Mouse (Mus musculus): ENCODE measurements around the gene Calcoco2. TPM values are rescaled to one million over a fixed set of nuclear protein-coding genes. Genes with fewer than 3 reads are reported as not detected.

The Calcoco2 gene
- polyA plus RNA-seq (2015; fragmentation: Nextera tagmentation; extraction: Ambion mirVana), result not detected in 2 replicates

DNA sequence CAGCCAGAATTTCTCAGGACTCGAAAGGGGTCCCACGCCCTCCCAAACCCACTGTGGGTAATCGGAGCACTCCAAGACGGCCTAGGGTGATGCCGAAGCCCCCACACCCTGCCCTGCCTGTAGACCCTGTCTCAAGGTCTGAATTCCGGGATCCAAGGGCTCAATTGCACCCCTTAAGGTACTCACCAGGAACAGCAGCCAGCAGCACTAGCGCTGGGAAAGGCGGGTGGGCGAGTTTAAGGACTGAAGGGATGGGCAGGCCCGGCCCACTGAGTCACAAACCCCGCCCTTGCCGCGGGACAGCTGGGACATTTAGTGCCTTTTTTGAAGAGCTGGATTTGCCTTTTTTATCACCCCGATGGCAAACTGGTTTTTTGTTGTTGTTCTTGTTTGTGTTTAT lies at the start of gene Calcoco2:
TSS of gene Calcoco2 (minus strand) at position 214 of the 400 bp plus-strand sequence.
- Histone ChIP-seq H3K9ac (ENCODE audit: low read depth, low read length) (no peak within 1 kb of the TSS), H3K9me3 (ENCODE audit: control insufficient read depth, low read length) (no peaks in the 10 kb centered on the region), H3K36me3 (ENCODE audit: control insufficient read depth, insufficient read depth, low read length) (no peaks in the 10 kb centered on the region), H3K4me1 (ENCODE audit: control insufficient read depth, insufficient read depth, low read depth, low read length) (no peaks in the 10 kb centered on the region), H3K27me3 (replicated peaks; ENCODE audit: control insufficient read depth, insufficient read depth, low read length) (no peaks in the 10 kb centered on the region), H3K4me3 (ENCODE audit: low read length) (no peak within 1 kb of the TSS), H3K4me2 (ENCODE audit: low read length) (no peak within 1 kb of the TSS), H3K27ac (ENCODE audit: low read depth, low read length) (no peak within 1 kb of the TSS)
- ATAC-seq, result no peak
- WGBS, result 44% methylated on average over 14 of the region's 14 CpGs

DNA sequence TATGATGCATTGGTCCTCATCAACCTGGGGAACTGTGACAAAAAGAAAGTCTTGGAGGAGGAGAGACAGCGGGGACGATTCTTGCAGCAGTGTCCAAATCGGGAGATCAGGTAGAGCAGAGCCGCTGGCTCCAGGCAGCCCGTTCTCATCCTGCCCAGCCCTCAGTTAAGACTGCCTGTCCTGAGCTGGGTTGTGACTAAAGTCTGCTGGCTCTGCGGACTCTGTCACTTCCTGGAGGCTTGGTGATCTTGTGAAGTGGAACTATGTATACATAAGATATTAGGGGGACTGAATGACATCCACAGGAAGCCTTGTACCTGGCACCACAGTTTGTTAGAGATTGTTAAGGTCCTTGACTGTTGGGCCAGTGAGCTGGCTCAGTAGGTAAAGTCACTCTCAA lies 35.7 kb upstream of the Calcoco2 start:
- Histone ChIP-seq H3K9me3 (ENCODE audit: control insufficient read depth, low read length) (peaks cover 4% of the 10 kb centered on the region; the same call in 1 of the 2 replicates), H3K4me1 (ENCODE audit: control insufficient read depth, insufficient read depth, low read depth, low read length) (no peaks in the 10 kb centered on the region), H3K36me3 (ENCODE audit: control insufficient read depth, insufficient read depth, low read length) (no peaks in the 10 kb centered on the region), H3K9ac (ENCODE audit: low read depth, low read length) (no peak overlapping the region), H3K27me3 (replicated peaks; ENCODE audit: control insufficient read depth, insufficient read depth, low read length) (peaks cover 26% of the 10 kb centered on the region), H3K27ac (ENCODE audit: low read depth, low read length) (no peak overlapping the region), H3K4me2 (ENCODE audit: low read length) (no peak overlapping the region), H3K4me3 (ENCODE audit: low read length) (no peak overlapping the region)
- WGBS, result 78% methylated on average over 6 of the region's 6 CpGs
- no peak for ATAC-seq

DNA sequence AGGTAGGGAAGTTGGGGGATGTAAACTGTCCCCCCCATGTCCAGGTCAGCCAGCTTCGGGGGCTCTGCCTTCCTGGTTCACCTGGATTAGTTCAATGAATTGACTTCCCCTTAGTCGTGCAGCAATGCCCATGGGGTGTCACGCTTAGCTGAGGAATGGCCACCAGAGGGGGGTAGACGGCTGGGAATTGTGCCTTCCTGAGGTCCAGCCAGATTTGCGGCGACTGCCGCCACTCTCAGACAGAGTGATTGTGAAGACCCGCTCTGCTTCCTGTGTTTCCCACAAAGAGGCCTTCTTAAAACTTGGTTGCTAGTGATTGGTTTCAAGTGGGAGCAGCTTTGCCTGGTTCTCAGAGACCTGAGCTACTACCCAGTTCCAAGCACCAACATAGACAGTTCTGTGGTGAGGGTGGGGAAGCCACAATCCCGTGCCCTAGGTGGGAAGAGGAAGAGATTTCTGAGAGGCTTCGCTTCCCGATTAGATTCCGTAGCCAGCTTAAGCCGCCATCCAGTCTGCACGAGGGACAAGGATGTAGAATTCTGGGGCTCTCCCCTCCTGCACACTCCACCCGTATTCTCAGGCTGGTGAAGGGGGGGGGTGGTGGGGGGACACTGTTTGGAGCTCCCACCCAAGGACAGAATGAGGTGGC lies 34.0 kb upstream of the Calcoco2 start:
- Histone ChIP-seq H3K9ac (ENCODE audit: low read depth, low read length) (peak overlapping the region; percentile 31; the same call in 1 of the 2 replicates), H3K27me3 (replicated peaks; ENCODE audit: control insufficient read depth, insufficient read depth, low read length) (peaks cover 23% of the 10 kb centered on the region), H3K27ac (ENCODE audit: low read depth, low read length) (no peak overlapping the region), H3K36me3 (ENCODE audit: control insufficient read depth, insufficient read depth, low read length) (no peaks in the 10 kb centered on the region), H3K4me3 (ENCODE audit: low read length) (peak overlapping the region; percentile 6; the same call in 1 of the 2 replicates), H3K9me3 (ENCODE audit: control insufficient read depth, low read length) (peaks cover 4% of the 10 kb centered on the region; the same call in 1 of the 2 replicates), H3K4me1 (ENCODE audit: control insufficient read depth, insufficient read depth, low read depth, low read length) (no peaks in the 10 kb centered on the region), H3K4me2 (ENCODE audit: low read length) (peak overlapping the region; percentile 44)
- 4% methylated on average over 15 of the region's 15 CpGs for WGBS
- no peak for ATAC-seq

DNA sequence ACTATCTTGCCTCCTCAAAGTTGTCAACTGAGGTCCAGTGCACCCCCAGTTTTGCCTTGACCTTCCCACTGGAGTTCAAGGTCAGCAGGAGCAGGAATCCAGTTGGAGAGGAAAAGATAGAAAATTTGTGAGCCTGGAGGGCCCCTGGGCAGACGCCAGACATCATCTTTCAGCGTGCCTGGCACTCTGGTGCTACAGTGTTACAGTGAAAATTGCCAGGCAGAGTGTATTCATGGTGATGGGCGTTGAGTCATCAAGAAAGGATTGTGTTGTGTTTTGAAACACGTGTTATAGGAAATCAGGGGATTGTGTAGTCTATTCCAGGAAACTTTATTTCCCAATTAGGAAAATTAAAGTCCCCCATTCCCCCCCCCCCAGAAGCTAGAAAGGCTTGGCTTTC lies 32.0 kb upstream of the Calcoco2 start:
- Histone ChIP-seq H3K27ac (ENCODE audit: low read depth, low read length) (no peak overlapping the region), H3K4me1 (ENCODE audit: control insufficient read depth, insufficient read depth, low read depth, low read length) (no peaks in the 10 kb centered on the region), H3K4me3 (ENCODE audit: low read length) (no peak overlapping the region), H3K9ac (ENCODE audit: low read depth, low read length) (no peak overlapping the region), H3K27me3 (replicated peaks; ENCODE audit: control insufficient read depth, insufficient read depth, low read length) (peaks cover 19% of the 10 kb centered on the region), H3K4me2 (ENCODE audit: low read length) (no peak overlapping the region), H3K36me3 (ENCODE audit: control insufficient read depth, insufficient read depth, low read length) (no peaks in the 10 kb centered on the region), H3K9me3 (ENCODE audit: control insufficient read depth, low read length) (peaks cover 2% of the 10 kb centered on the region; the same call in 1 of the 2 replicates)
- ATAC-seq, result no peak
- 59% methylated on average over 4 of the region's 4 CpGs for WGBS

DNA sequence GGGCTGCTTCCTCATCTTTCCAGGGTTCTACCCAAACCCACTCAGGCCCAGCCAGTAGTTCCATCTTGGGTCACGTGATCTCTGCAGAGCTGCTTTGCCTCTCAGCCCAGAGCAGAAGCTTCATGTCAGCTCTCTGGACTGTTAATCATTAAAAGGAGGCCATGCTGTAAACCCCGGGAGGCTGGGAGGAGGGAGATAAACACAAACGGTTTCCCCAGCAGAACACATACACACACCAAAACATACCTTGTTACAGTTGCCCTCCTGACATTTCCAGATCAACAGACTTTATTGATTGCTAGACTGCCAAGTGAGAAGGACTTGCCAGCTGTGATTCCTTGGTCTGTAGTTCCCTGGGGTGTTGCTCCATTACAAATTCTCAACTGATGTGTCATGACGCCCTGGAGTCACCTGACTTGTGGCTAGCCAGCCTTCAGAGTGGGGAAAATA lies 29.0 kb upstream of the Calcoco2 start:
- no peaks in the 10 kb centered on the region for H3K4me1 ChIP-seq (ENCODE audit: control insufficient read depth, insufficient read depth, low read depth, low read length)
- no peak overlapping the region for H3K4me3 ChIP-seq (ENCODE audit: low read length)
- H3K27ac ChIP-seq (ENCODE audit: low read depth, low read length), result no peak overlapping the region
- 34% methylated on average over 4 of the region's 4 CpGs for WGBS
- peaks cover 4% of the 10 kb centered on the region for H3K27me3 ChIP-seq (replicated peaks; ENCODE audit: control insufficient read depth, insufficient read depth, low read length)
- H3K4me2 ChIP-seq (ENCODE audit: low read length), result no peak overlapping the region
- H3K9ac ChIP-seq (ENCODE audit: low read depth, low read length), result no peak overlapping the region
- H3K36me3 ChIP-seq (ENCODE audit: control insufficient read depth, insufficient read depth, low read length), result no peaks in the 10 kb centered on the region
- H3K9me3 ChIP-seq (ENCODE audit: control insufficient read depth, low read length), result no peaks in the 10 kb centered on the region
- no peak for ATAC-seq

DNA sequence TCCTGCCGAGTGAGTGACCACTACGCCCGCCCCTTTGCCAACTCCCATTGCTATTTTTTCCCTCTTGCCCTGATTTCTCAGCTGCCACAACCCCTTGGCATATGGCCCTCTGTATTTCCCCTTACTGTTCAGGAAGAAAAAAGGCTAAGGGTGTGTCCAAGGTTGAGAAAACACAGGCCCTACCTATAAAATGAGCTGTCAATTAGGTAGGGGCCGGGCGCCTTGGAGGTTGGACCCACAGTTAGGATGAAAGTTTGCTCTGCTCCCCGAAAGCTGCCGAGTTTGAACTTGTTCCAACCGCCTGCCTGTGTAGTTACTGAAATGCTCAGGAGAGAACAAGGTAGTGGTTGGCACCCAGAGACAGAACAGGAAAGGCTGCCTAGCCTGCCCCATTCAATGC lies 24.1 kb upstream of the Calcoco2 start:
- Histone ChIP-seq H3K9ac (ENCODE audit: low read depth, low read length) (no peak overlapping the region), H3K27ac (ENCODE audit: low read depth, low read length) (no peak overlapping the region), H3K4me2 (ENCODE audit: low read length) (no peak overlapping the region), H3K4me1 (ENCODE audit: control insufficient read depth, insufficient read depth, low read depth, low read length) (no peaks in the 10 kb centered on the region; the same call in 1 of the 2 replicates), H3K36me3 (ENCODE audit: control insufficient read depth, insufficient read depth, low read length) (no peaks in the 10 kb centered on the region), H3K9me3 (ENCODE audit: control insufficient read depth, low read length) (no peaks in the 10 kb centered on the region), H3K4me3 (ENCODE audit: low read length) (no peak overlapping the region), H3K27me3 (replicated peaks; ENCODE audit: control insufficient read depth, insufficient read depth, low read length) (no peaks in the 10 kb centered on the region)
- no peak for ATAC-seq
- 86% methylated on average over 8 of the region's 8 CpGs for WGBS

DNA sequence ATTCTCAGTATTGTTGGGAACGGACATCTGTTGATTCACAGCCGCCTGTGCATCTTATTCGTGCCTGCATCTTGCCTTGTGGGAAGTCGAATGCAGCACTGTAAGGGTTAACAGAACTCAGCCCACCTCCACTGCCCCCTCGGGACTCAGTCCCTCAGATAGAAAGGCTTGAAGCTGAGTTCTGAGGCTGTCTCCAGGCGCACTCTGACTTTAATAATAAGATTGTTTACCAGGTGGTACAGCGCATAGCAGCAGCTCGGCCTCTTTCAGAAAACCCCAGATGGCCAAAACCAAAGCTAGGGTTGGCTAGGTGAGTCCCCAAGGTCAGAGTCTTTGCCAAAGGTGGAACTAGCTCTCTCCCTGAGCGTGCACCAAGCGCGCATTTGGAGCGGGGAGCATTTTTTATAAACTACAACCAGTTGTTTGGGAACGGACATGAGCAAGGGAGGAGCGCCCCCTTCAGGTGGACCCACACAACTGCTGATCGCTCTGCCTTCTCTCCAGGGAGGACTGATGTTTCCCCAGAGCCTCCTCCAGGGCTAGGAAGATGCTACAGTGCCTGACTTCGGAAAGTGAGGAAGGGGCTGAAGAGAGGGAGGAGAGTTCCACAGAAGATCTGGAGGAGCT lies 21.6 kb upstream of the Calcoco2 start, which contains the start of gene Ttll6:
TSS of gene Ttll6 (plus strand) at position 548 of the 627 bp plus-strand sequence.
- Histone ChIP-seq H3K4me1 (ENCODE audit: control insufficient read depth, insufficient read depth, low read depth, low read length) (no peaks in the 10 kb centered on the region; the same call in 1 of the 2 replicates), H3K9ac (ENCODE audit: low read depth, low read length) (no peak within 1 kb of the TSS), H3K36me3 (ENCODE audit: control insufficient read depth, insufficient read depth, low read length) (no peaks in the 10 kb centered on the region), H3K27me3 (replicated peaks; ENCODE audit: control insufficient read depth, insufficient read depth, low read length) (no peaks in the 10 kb centered on the region; the same call in 1 of the 2 replicates), H3K9me3 (ENCODE audit: control insufficient read depth, low read length) (no peaks in the 10 kb centered on the region), H3K4me2 (ENCODE audit: low read length) (peak within 1 kb of the TSS; percentile 35), H3K27ac (ENCODE audit: low read depth, low read length) (no peak within 1 kb of the TSS), H3K4me3 (ENCODE audit: low read length) (no peak within 1 kb of the TSS)
- WGBS, result 22% methylated on average over 16 of the region's 16 CpGs
- no peak for ATAC-seq

DNA sequence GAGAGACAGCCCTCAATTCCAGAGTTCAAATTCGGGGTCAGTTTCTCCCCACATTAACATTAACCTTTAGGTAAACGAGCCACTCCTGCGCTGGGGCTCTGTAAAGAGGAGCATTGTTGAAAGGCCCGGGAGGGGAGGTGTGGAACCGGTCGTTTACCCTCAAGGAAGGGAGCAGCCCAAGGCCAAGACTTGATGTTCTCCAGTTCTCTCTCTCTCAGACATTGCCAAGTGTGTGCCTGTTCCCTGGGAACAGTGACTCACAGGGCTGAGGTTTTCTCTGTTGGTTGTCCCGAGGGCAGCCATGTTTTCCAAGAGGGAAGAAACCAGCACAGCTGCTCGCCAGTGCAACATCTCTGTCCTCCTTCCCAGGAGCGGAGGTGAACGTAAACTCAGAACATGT lies 18.8 kb upstream of the Calcoco2 start:
- Histone ChIP-seq H3K4me1 (ENCODE audit: control insufficient read depth, insufficient read depth, low read depth, low read length) (no peaks in the 10 kb centered on the region; the same call in 1 of the 2 replicates), H3K9me3 (ENCODE audit: control insufficient read depth, low read length) (no peaks in the 10 kb centered on the region), H3K27me3 (replicated peaks; ENCODE audit: control insufficient read depth, insufficient read depth, low read length) (no peaks in the 10 kb centered on the region; the same call in none of the 2 replicates), H3K4me2 (ENCODE audit: low read length) (no peak overlapping the region), H3K36me3 (ENCODE audit: control insufficient read depth, insufficient read depth, low read length) (no peaks in the 10 kb centered on the region), H3K27ac (ENCODE audit: low read depth, low read length) (no peak overlapping the region), H3K9ac (ENCODE audit: low read depth, low read length) (no peak overlapping the region), H3K4me3 (ENCODE audit: low read length) (no peak overlapping the region)
- 70% methylated on average over 10 of the region's 10 CpGs for WGBS
- no peak for ATAC-seq

All from hindbrain, embryonic 16.5 days (tissue).